Mouse (Mus musculus): ENCODE data around the gene Atg4c.

The Atg4c gene

GRCm38 (mm10) chr4:99193810-99194582 is at the start of gene Atg4c:
Gene Atg4c, plus strand, starts transcription at chr4:99193934.
- DNase-seq: peak; percentile 90

GRCm38 (mm10) chr4:99151434-99151833 is 42.3 kb upstream of the Atg4c start:
- no peak for DNase-seq

GRCm38 (mm10) chr4:99151885-99152558 is 41.7 kb upstream of the Atg4c start:
- DNase-seq: no peak

- DNase-seq: no peak
These were observed 37.0 kb upstream of the Atg4c start for GRCm38 (mm10) chr4:99156641-99157307.

- DNase-seq: no peak
These were observed 35.2 kb upstream of the Atg4c start for GRCm38 (mm10) chr4:99158495-99158894.

GRCm38 (mm10) chr4:99160414-99160813 is 33.3 kb upstream of the Atg4c start:
- no peak for DNase-seq

GRCm38 (mm10) chr4:99160899-99161298 is 32.8 kb upstream of the Atg4c start:
- DNase-seq: no peak

- DNase-seq: peak; percentile 11 to 26
These were observed 32.2 kb upstream of the Atg4c start for GRCm38 (mm10) chr4:99161457-99161971.

GRCm38 (mm10) chr4:99163001-99163400 is 30.7 kb upstream of the Atg4c start:
- no peak for DNase-seq

- no peak for DNase-seq
These were observed 30.2 kb upstream of the Atg4c start for GRCm38 (mm10) chr4:99163547-99163946.

- DNase-seq: no peak
These were observed 24.9 kb upstream of the Atg4c start for GRCm38 (mm10) chr4:99168869-99169268.

- DNase-seq: no peak
These were observed 19.5 kb upstream of the Atg4c start for GRCm38 (mm10) chr4:99174265-99174664.

GRCm38 (mm10) chr4:99176841-99177240 is 16.9 kb upstream of the Atg4c start:
- no peak for DNase-seq

- no peak for DNase-seq
These were observed 16.5 kb upstream of the Atg4c start for GRCm38 (mm10) chr4:99177255-99177654.

GRCm38 (mm10) chr4:99178851-99179250 is 14.9 kb upstream of the Atg4c start:
- DNase-seq: peak in 1 of 2 experiments; percentile 31

GRCm38 (mm10) chr4:99179446-99180120 is 14.2 kb upstream of the Atg4c start:
- no peak for DNase-seq

- peak; percentile 49 to 50 for DNase-seq
These were observed 12.8 kb upstream of the Atg4c start for GRCm38 (mm10) chr4:99180921-99181320.

GRCm38 (mm10) chr4:99181739-99182419 is 11.9 kb upstream of the Atg4c start:
- peak; percentile 66 to 75 for DNase-seq

GRCm38 (mm10) chr4:99182660-99183431 is 10.9 kb upstream of the Atg4c start:
- DNase-seq: peak; percentile 29 to 60

- DNase-seq: no peak
These were observed 9.1 kb upstream of the Atg4c start for GRCm38 (mm10) chr4:99184678-99185077.

GRCm38 (mm10) chr4:99185305-99185704 is 8.4 kb upstream of the Atg4c start:
- DNase-seq: no peak
